Mouse (Mus musculus) stomach, embryonic 16.5 days (tissue): ENCODE measurements around the gene Plekhh2. TPM values are rescaled to one million over a fixed set of nuclear protein-coding genes. Genes with fewer than 3 reads are reported as not detected.

Experiments used
- ATAC-seq: fragments of 200-750 bp; cut with Nextera tagmentation; 2 replicates; pipeline ENCODE4 v1.8.0; 2017; ENCODE audit warnings: moderate number of reproducible peaks, moderate TSS enrichment; ENCODE audit not compliant: insufficient read depth, low FRiP score
- H3K27ac ChIP-seq: fragments of 300-500 bp; sonication (generic); 2 replicates; pipeline ENCODE4 v1.5.1; 2014; ENCODE audit warnings: low read length
- H3K27me3 ChIP-seq: fragments of 300-500 bp; sonication (generic); 2 replicates; pipeline ENCODE4 v1.6.1; 2014; ENCODE audit warnings: low read length, control low read depth, mixed read lengths; ENCODE audit not compliant: control insufficient read depth, insufficient read depth
- H3K36me3 ChIP-seq: fragments of 300-500 bp; sonication (generic); 2 replicates; pipeline ENCODE4 v1.6.1; 2014; ENCODE audit warnings: low read length; ENCODE audit not compliant: control insufficient read depth, insufficient read depth
- H3K4me1 ChIP-seq: fragments of 300-500 bp; sonication (generic); 2 replicates; pipeline ENCODE4 v1.6.1; 2014; ENCODE audit warnings: low read length, control low read depth, mixed read lengths; ENCODE audit not compliant: control insufficient read depth, insufficient read depth
- H3K4me2 ChIP-seq: fragments of 300-500 bp; sonication (generic); 2 replicates; pipeline ENCODE4 v1.6.1; 2014; ENCODE audit warnings: low read depth, low read length, mixed read lengths
- H3K4me3 ChIP-seq: fragments of 300-500 bp; sonication (generic); replicated peaks from 2 replicates; pipeline ENCODE4 v1.5.1; 2014; ENCODE audit warnings: mild to moderate bottlenecking, low read length
- H3K9ac ChIP-seq: fragments of 300-500 bp; sonication (generic); 2 replicates; pipeline ENCODE4 v1.6.1; 2014; ENCODE audit warnings: low read length
- H3K9me3 ChIP-seq: fragments of 300-500 bp; sonication (generic); replicated peaks from 2 replicates; pipeline ENCODE4 v1.6.1; 2016; ENCODE audit warnings: low read length, control low read depth; ENCODE audit not compliant: control insufficient read depth
- WGBS: fragments of 180-500 bp; shearing (Covaris S2); extraction: QIAGEN DNeasy Blood & Tissue Kit; methylation state at CpG from one replicate; pipeline ENCODE4 v1.1.7; 2014; 5-methylcytosine and 5-hydroxymethylcytosine counted together
- polyA plus RNA-seq: library from polyadenylated mRNA; unstranded; fragments of >200 nt; fragmentation: Nextera tagmentation; extraction: Ambion mirVana; gene quantifications from 2 replicates; pipeline ENCODE4 v1.2.1, GENCODE M21; 2015

Gene Plekhh2
- polyA plus RNA-seq, 1 experiment from 2014 or later, result 10.0 TPM

DNA sequence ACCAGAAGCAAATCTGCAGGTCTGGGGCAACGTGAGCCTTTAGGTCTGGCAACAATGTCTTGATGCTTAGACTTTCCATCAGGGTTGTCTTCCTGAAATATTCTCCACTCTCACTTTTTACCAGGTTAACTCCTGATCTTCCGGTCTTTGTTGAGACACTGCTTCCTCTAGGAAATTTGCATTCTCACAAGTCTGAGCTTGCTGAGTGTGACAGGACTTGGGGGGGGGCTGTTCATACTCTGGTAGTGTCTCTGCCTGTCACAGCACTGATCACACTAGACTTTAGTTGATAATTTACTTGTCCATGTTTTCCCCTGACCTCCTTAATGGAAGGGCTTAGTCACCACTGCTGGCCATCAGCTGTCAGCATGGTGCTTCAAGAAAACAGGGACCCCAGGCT, 24.3 kb upstream of the Plekhh2 start:
- no peak overlapping the region for H3K4me2 ChIP-seq
- no peaks in the 10 kb centered on the region for H3K27me3 ChIP-seq
- 65% methylated on average over 2 of the region's 2 CpGs for WGBS
- no peak overlapping the region for H3K9ac ChIP-seq
- H3K9me3 ChIP-seq, result no peaks in the 10 kb centered on the region
- ATAC-seq, result no peak
- no peak overlapping the region for H3K27ac ChIP-seq
- no peaks in the 10 kb centered on the region for H3K36me3 ChIP-seq
- H3K4me3 ChIP-seq, result no peak overlapping the region
- peaks cover 3% of the 10 kb centered on the region; the same call in 1 of the 2 replicates for H3K4me1 ChIP-seq

DNA sequence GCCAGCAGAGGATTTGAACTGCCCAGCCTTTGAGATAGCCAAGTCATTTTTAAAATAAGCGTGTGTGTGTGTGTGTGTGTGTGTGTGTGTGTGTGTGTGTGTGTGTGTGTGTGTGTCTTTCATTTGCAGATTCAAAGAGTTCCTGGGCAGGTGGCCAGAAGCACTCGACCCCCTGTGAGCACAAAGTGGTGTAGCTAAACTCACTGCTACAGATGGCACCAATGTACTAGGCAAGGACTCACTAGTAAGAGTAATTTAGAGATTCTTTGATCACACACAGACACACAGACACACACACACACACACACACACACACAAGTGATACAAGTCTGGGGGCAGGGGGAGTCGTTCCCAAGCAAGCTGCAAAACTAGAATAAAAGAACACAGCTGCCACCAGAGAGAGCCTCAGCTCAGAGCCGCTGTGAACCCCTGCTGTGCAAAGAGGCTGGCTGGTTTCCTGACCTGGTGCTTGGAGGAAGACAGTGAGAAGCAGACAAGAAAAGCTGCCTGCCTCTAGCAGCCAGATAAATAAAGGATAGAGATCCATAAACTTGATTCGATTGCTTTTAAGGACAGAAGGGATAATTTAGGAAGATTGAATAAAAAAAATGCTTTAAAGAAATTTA, 19.3 kb upstream of the Plekhh2 start:
- H3K27ac ChIP-seq, result no peak overlapping the region
- H3K9ac ChIP-seq, result no peak overlapping the region
- ATAC-seq, result no peak
- H3K36me3 ChIP-seq, result no peaks in the 10 kb centered on the region
- 41% methylated on average over 5 of the region's 5 CpGs for WGBS
- no peak overlapping the region for H3K4me3 ChIP-seq
- no peaks in the 10 kb centered on the region for H3K4me1 ChIP-seq
- no peak overlapping the region for H3K4me2 ChIP-seq
- H3K27me3 ChIP-seq, result no peaks in the 10 kb centered on the region
- H3K9me3 ChIP-seq, result no peaks in the 10 kb centered on the region

DNA sequence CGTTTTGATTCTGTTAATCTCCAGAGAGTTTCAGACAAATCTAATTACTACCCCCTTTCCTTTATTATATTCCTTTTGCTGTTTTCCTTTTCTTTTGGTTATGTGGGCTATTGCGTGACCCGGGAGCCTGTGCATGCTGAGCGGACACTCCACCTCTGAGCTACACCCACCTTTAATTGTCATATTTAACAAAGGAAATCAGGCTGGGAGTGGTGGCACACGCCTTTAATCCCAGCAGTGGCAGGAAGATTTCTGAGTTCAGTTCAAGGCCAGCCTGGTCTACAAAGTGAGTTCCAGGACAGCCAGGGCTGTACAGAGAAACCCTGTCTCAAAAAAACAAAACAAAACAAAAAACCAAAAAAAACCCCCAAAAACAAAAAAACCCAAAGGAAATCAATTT, 14.7 kb upstream of the Plekhh2 start:
- Histone ChIP-seq H3K4me1 (0 out of 2 replicates have a peak, but pooled peaks cover 9% of the 10 kb centered on the region), H3K9ac (no peak overlapping the region), H3K9me3 (no peaks in the 10 kb centered on the region), H3K27me3 (no peaks in the 10 kb centered on the region), H3K27ac (no peak overlapping the region), H3K36me3 (no peaks in the 10 kb centered on the region), H3K4me2 (no peak overlapping the region), H3K4me3 (no peak overlapping the region)
- WGBS, result 90% methylated on average over 5 of the region's 5 CpGs
- ATAC-seq, result no peak

DNA sequence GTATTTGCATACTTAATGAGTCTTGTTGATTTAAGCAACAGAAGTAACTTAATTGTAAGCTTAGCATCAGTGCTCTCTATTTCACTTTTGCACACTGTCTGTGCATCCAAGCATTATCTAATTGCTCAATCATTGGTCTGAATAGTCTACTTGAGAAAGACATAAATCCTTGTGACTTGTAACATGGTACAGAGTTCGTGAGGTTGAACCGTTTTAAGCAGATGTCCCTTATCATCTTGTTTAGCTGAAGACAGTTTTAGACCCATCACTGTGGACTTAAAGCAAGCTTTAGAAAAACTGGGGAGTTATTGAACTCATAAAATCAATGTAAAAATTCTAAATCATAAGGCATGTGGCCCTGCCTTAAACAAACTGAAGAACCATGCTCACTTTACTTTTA, 14.1 kb upstream of the Plekhh2 start:
- ATAC-seq, result no peak
- no peak overlapping the region for H3K9ac ChIP-seq
- H3K4me3 ChIP-seq, result no peak overlapping the region
- H3K27me3 ChIP-seq, result no peaks in the 10 kb centered on the region
- 46% methylated on average over 2 of the region's 2 CpGs for WGBS
- H3K27ac ChIP-seq, result no peak overlapping the region
- no peaks in the 10 kb centered on the region for H3K36me3 ChIP-seq
- H3K9me3 ChIP-seq, result no peaks in the 10 kb centered on the region
- H3K4me2 ChIP-seq, result no peak overlapping the region
- 0 out of 2 replicates have a peak, but pooled peaks cover 9% of the 10 kb centered on the region for H3K4me1 ChIP-seq

DNA sequence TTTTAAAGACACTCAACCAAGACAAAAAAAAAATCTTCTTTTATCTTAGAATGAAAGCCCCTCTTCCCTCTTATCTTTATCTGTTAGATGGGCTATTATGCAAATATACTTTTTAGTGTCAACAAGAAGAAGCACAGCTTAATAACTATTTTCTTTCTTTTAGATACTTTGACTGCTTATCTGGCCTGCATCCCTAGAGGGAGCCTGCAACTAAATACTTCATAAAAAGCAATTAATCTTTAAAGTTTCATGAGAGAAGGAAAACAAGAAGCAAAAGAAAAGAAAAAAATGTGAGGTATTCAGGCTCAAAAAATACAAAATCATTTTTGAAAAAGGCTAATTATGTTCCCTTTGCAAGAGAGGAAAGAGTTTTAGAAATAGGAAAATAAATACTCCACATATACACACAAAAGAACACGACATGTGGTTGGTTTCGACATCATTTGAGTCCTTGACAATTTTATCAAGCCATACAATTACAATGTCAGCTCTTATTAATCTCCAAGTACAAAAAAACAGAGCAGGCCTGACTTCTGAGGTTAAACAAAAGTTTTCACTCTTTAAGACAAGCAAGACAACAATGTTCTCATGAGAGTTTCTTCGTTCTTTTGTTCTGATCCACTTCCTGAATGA, 13.6 kb upstream of the Plekhh2 start:
- WGBS, result 46% methylated on average over 3 of the region's 3 CpGs

DNA sequence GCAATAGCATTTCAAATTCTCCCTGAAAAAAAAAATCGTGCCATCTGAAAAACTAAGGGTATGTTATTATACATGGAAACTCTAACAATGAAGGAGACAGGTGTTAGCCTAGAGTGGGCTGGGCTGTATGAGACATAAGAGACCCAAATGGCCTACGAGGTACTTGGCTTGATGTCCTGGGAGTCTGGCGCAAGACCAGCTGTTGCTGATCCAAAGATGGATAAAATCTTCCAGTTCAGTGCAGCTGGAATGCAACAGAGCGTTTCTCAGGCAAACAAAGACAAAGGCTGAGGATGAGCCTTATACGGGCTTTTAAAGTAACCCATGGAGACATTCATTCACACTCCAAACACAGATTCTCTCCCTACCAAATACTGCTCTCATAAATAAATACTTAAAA, 13.1 kb upstream of the Plekhh2 start:
- 38% methylated on average over 5 of the region's 5 CpGs for whole genome bisulfite sequencing
- no peak overlapping the region for H3K9ac ChIP-seq
- no peaks in the 10 kb centered on the region for H3K9me3 ChIP-seq
- H3K27ac ChIP-seq, result peak overlapping the region; percentile 61; the same call in 1 of the 2 replicates
- H3K27me3 ChIP-seq, result no peaks in the 10 kb centered on the region
- no peaks in the 10 kb centered on the region for H3K36me3 ChIP-seq
- 0 out of 2 replicates have a peak, but pooled peaks have one; percentile 60 for ATAC-seq
- no peak overlapping the region for H3K4me3 ChIP-seq
- H3K4me1 ChIP-seq, result 0 out of 2 replicates have a peak, but pooled peaks cover 9% of the 10 kb centered on the region
- H3K4me2 ChIP-seq, result no peak overlapping the region

More for the DNA sequence above, 13.6 kb upstream of the Plekhh2 start:
- no peaks in the 10 kb centered on the region for H3K9me3 ChIP-seq
- no peak for ATAC-seq
- H3K36me3 ChIP-seq, result no peaks in the 10 kb centered on the region
- no peak overlapping the region for H3K4me3 ChIP-seq
- 0 out of 2 replicates have a peak, but pooled peaks cover 9% of the 10 kb centered on the region for H3K4me1 ChIP-seq
- 0 out of 2 replicates have a peak overlapping the region, but pooled peaks have one; percentile 61 for H3K27ac ChIP-seq
- no peak overlapping the region for H3K9ac ChIP-seq
- no peaks in the 10 kb centered on the region for H3K27me3 ChIP-seq
- no peak overlapping the region for H3K4me2 ChIP-seq

DNA sequence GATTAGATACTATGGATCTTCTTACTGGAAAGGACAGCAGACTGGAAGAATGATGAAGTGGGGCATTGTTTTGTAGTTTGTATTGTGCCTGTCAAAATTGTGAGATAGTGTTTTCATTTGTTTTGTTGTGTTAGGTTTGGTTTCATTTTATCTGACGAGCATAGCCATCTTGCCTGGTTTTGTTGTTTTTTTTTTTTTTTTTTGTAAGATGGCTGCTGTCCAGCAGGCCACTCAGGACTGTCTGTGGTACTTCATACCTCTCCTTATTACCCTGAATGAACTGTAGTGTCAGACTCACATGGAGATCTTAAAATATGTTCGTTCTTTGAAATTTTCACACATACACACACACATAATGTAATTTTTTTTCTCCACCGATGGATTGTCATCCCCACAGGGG, 9.4 kb upstream of the Plekhh2 start:
- Histone ChIP-seq H3K27ac (no peak overlapping the region), H3K9me3 (no peaks in the 10 kb centered on the region), H3K4me3 (no peak overlapping the region), H3K9ac (no peak overlapping the region), H3K4me1 (peaks cover 9% of the 10 kb centered on the region), H3K36me3 (no peaks in the 10 kb centered on the region), H3K4me2 (no peak overlapping the region), H3K27me3 (no peaks in the 10 kb centered on the region)
- no peak for ATAC-seq
- WGBS, result 62% methylated on average over 3 of the region's 3 CpGs

DNA sequence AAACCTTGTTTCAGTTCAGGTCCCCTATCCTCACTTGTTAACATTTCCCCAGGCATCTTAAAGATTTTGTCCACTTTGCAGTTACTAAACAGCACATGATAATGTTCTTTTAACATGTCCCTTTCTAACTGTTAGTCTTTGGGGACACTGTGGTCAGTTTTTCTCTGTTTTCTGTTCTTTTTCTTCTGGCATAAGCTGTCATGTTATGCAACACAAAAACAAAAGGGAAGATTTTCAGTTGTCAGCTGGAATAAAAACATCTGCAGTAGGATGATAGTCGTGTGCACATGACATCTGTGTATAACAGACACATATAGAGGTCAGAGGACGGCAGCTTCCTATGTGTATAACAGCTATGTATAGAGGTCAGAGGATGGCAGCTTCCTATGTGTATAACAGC, 5.8 kb upstream of the Plekhh2 start:
- Histone ChIP-seq H3K9ac (no peak overlapping the region), H3K27me3 (no peaks in the 10 kb centered on the region), H3K4me1 (peaks cover under 1% of the 10 kb centered on the region), H3K4me3 (no peak overlapping the region), H3K36me3 (no peaks in the 10 kb centered on the region), H3K27ac (no peak overlapping the region), H3K9me3 (no peaks in the 10 kb centered on the region), H3K4me2 (no peak overlapping the region)
- 55% methylated on average over 2 of the region's 2 CpGs for WGBS
- no peak for ATAC-seq

DNA sequence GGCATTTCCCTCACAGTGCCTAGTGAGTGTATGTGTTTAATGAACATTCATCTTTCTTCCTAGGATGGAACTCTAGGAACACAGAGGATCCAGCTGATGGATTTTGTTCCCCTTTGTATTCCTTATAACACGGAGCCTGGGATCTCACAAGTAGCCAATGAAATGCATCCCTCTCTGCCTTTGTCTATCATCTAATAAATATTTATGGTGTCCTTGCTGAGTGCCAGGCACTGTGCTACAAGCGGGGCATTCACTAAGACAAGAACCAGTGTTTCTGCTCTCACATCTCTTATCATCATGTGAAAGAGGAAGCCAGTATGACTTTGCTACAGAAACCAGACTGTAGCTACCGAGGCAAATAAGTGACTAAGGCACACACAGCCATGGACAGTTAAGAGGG, 3.0 kb upstream of the Plekhh2 start:
- no peak overlapping the region for H3K4me2 ChIP-seq
- no peaks in the 10 kb centered on the region for H3K27me3 ChIP-seq
- no peaks in the 10 kb centered on the region for H3K9me3 ChIP-seq
- no peak overlapping the region for H3K9ac ChIP-seq
- no peak overlapping the region for H3K4me3 ChIP-seq
- peaks cover 7% of the 10 kb centered on the region for H3K4me1 ChIP-seq
- 51% methylated on average over 3 of the region's 3 CpGs for WGBS
- ATAC-seq, result no peak
- H3K36me3 ChIP-seq, result no peaks in the 10 kb centered on the region
- H3K27ac ChIP-seq, result no peak overlapping the region
